Mouse (Mus musculus) embryonic stem cell, embryonic (primary cell): ENCODE data around the gene Twf2.

Source experiments
- CTCF ChIA-PET, 4 experiments: fragments of 300-600 bp in 2 of 4; fragments of 350-600 bp in 2 of 4; sonication (Branson Sonifier 250); formaldehyde crosslinking; loops; one replicate each; lab custom pipeline; 2022; ENCODE audit warnings: inconsistent platforms in 2 of 4; lab: Charles Lee
- POLR2A ChIA-PET, 4 experiments: fragments of 300-600 bp in 2 of 4; fragments of 350-600 bp in 2 of 4; sonication (Branson Sonifier 250); formaldehyde crosslinking; loops; one replicate each; lab custom pipeline; 2022; ENCODE audit warnings: antibody characterized with exemption in 4 of 4, inconsistent platforms in 1 of 4; lab: Charles Lee

The Twf2 gene

GRCm38 (mm10) chr9:106258990-106259389 is 56.1 kb downstream of the Twf2 start:
- ChIA-PET CTCF (interaction anchor here in 3 of 4 experiments (0.6 to 1.9 kb wide), 6 partner anchors 31 to 228 kb away, joined by 3 to 12 read pairs (median 4); no protein-coding TSS in a partner anchor), POLR2A (interaction anchor here in 2 of 4 experiments (0.5 to 3.3 kb wide), 10 partner anchors 9 to 1052 kb away, joined by 3 to 18 read pairs (median 4); partner anchors contain the start of genes Wdr82 (in 2 of the 2), Acy1 (in 1 of the 2) and Alas1 (in 1 of the 2))

GRCm38 (mm10) chr9:106261058-106261457 is 58.1 kb downstream of the Twf2 start:
- POLR2A ChIA-PET = interaction anchor here in 2 of 4 experiments (1.2 to 4.2 kb wide), 4 partner anchors 11 to 49 kb away, joined by 3 to 22 read pairs (median 11); partner anchors contain the start of gene Alas1 (in 1 of the 2)
- CTCF ChIA-PET = interaction anchor here in 2 of 4 experiments (0.7 to 1.0 kb wide), 2 partner anchors 20 to 559 kb away, joined by 3 read pairs; partner anchors contain the start of gene Poc1a (in 1 of the 2)

- ChIA-PET POLR2A (interaction anchor here in 2 of 4 experiments (1.2 to 4.2 kb wide), 4 partner anchors 12 to 50 kb away, joined by 3 to 22 read pairs (median 11); partner anchors contain the start of gene Alas1 (in 1 of the 2)), CTCF (interaction anchor here in 1 of 4 experiments (1.0 kb wide), 1 partner anchor 19 kb away, joined by 3 read pairs; the partner anchor contains the start of gene Poc1a)
These were observed 58.6 kb downstream of the Twf2 start for GRCm38 (mm10) chr9:106261491-106261890.

- ChIA-PET CTCF (no interaction called here), POLR2A (interaction anchor here in 2 of 4 experiments (1.2 to 4.2 kb wide), 3 partner anchors 11 to 50 kb away, joined by 3 to 22 read pairs (median 4); no protein-coding TSS in a partner anchor)
These were observed 59.2 kb downstream of the Twf2 start for GRCm38 (mm10) chr9:106262075-106262474.

GRCm38 (mm10) chr9:106263381-106263924 is 60.5 kb downstream of the Twf2 start:
- CTCF ChIA-PET = no interaction called here
- POLR2A ChIA-PET = interaction anchor here in 2 of 4 experiments (0.6 to 4.2 kb wide), 6 partner anchors 10 to 22 kb away, joined by 3 to 22 read pairs (median 4); no protein-coding TSS in a partner anchor
